13 mouse cellular contexts compared by ENCODE assay signal in the genomic region with DNA sequence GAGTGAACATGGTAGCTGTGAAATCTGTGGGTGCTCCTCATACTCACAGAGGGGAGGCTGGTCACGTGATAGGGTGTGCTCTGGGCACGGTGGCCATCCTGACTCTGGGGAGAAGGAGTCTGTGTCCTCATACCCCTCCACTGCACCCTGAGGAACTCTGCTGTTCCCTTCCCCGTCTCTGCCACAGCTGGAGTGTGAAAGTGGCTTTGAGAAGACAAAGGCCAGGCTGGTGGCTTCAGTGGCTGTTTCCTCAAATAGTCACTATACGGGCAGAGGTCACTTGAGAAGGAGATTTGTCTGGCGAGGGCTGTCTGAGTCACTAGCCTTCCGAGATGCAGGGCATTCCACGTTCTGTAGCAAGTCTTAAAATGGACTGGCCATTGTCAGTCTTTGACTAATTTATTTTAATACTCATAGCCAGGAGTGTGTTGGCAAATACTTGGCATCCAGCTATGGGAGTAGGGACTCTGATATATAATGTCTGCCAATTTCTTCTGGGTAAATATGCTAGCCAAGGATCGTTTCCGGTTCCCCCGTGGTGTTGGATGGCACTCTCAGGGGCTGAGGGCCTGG. TPM values are rescaled to one million over a fixed set of nuclear protein-coding genes. Genes with fewer than 3 reads are reported as not detected.
DNase-seq lines count a peak whose midpoint lies in the region; ATAC-seq and TF ChIP-seq lines count a peak whose summit lies in the region.
"Had no signal": no experiment of that assay in that cellular context is flagged by ENCODE, and none has a peak within 500 bp of the region (broad histone marks: within the 10 kb centered on the region; RNA-seq: fewer than 3 reads in every experiment).

No protein-coding gene starts in this region.

- peaks cover 58 to 75% of the 10 kb centered on the region in 2 experiments for H3K4me1 ChIP-seq in heart, embryonic 14.5 days (ENCODE audit: control insufficient read depth in 2 of 2, insufficient read depth in 2 of 2, low read length in 2 of 2)
- H3K4me1 ChIP-seq in small intestine, adult 2 months (ENCODE audit: control insufficient read depth, insufficient read depth, insufficient read length, low read length), result peaks cover 29% of the 10 kb centered on the region

- no peaks in the 10 kb centered on the region for H3K9me3 ChIP-seq in heart, embryonic 14.5 days (ENCODE audit: control insufficient read depth, low read length)
- H3K9me3 ChIP-seq: hindbrain, embryonic 12.5 days had no signal

- no peaks in the 10 kb centered on the region for H3K36me3 ChIP-seq in heart, embryonic 14.5 days (ENCODE audit: control insufficient read depth, insufficient read depth, low read length)
- no peaks in the 10 kb centered on the region for H3K36me3 ChIP-seq in small intestine, adult 2 months (ENCODE audit: control insufficient read depth, insufficient read depth, low read length)
- H3K36me3 ChIP-seq: hindbrain, embryonic 12.5 days had no signal

- peak; percentile 44 for DNase-seq in layer of hippocampus, adult 9-11 months
- DNase-seq in layer of hippocampus, adult 11-12 months (ENCODE audit: low spot score), result no peak
- DNase-seq in adipocyte (ENCODE audit: low spot score), result peak; percentile 87
- no peak for DNase-seq in urinary bladder, adult 2 months (ENCODE audit: low spot score)
- no peak for DNase-seq in frontal cortex, postnatal 10 days (ENCODE audit: low spot score in 2 of 2)
- DNase-seq: cerebellum, adult 11-12 months; right cerebral cortex, postnatal 4 days; thymus, postnatal 4 days had no signal

- 0 out of 2 replicates have a peak, but pooled peaks have one; percentile 1 for ATAC-seq in heart, embryonic 14.5 days (ENCODE audit: insufficient number of reproducible peaks, insufficient read depth, low FRiP score, low read depth)
- ATAC-seq: forebrain, embryonic 14.5 days had no signal

- no peaks in the 10 kb centered on the region for H3K27me3 ChIP-seq in heart, embryonic 14.5 days (ENCODE audit: control insufficient read depth, insufficient read depth, low read length)
- H3K27me3 ChIP-seq in small intestine, adult 2 months (ENCODE audit: control insufficient read depth, insufficient read depth, low read length), result no peaks in the 10 kb centered on the region

- TF ChIP-seq POLR2A in small intestine, adult 2 months (IDR thresholded peaks at IDR 0.05; ENCODE audit: low read depth, low read length), result no peak

- peak overlapping the region; percentile 14; the same call in 1 of the 2 replicates for H3K9ac ChIP-seq in heart, embryonic 14.5 days (ENCODE audit: low read length)
- H3K9ac ChIP-seq: hindbrain, embryonic 12.5 days; liver, embryonic 14.5 days had no signal

- H3K4me3 ChIP-seq in heart, embryonic 14.5 days (ENCODE audit: control insufficient read depth in 1 of 2, insufficient read depth in 1 of 2, low read depth in 1 of 2, low read length in 2 of 2), result no peak overlapping the region
- H3K4me3 ChIP-seq in small intestine, adult 2 months (ENCODE audit: low read depth, low read length), result no peak overlapping the region
- H3K4me3 ChIP-seq: hindbrain, embryonic 12.5 days had no signal

- 33% methylated on average over 10 of the region's 10 CpGs for WGBS in heart, embryonic 14.5 days
- WGBS in small intestine, adult 2 months, result 24% methylated on average over 10 of the region's 10 CpGs

- 0 out of 2 replicates have a peak overlapping the region, but pooled peaks have one; percentile 9 for H3K4me2 ChIP-seq in heart, embryonic 14.5 days (ENCODE audit: low read length)
- H3K4me2 ChIP-seq: hindbrain, embryonic 12.5 days had no signal

- peak overlapping the region; percentile 54 to 68 for H3K27ac ChIP-seq in heart, embryonic 14.5 days (replicated peaks in 1 of 2; ENCODE audit: control insufficient read depth in 1 of 2, insufficient read depth in 1 of 2, low read depth in 2 of 2, low read length in 2 of 2)
- peak overlapping the region; percentile 25; the same call in 1 of the 2 replicates for H3K27ac ChIP-seq in small intestine, adult 2 months (ENCODE audit: insufficient read depth, low read depth, low read length)
- H3K27ac ChIP-seq: hindbrain, embryonic 12.5 days; liver, embryonic 14.5 days had no signal

- TF ChIP-seq CTCF in small intestine, adult 2 months (IDR thresholded peaks at IDR 0.05; ENCODE audit: extremely low read depth, insufficient read length, insufficient replicate concordance, low read depth, low read length), result no peak

RNA-seq across cellular contexts. Expression of a gene that starts 37.5 kb away (rescaled TPM):
- 4.3 and 4.7 TPM in 2 replicates for polyA plus RNA-seq in heart, embryonic 14.5 days (2014; fragmentation: Nextera tagmentation; extraction: Ambion mirVana)
- 2.0 and 3.1 TPM in 2 replicates for polyA plus RNA-seq in small intestine, adult 2 months (2012; rRNA removed)
- 17.3 and 22.7 TPM in 2 replicates for polyA plus RNA-seq in urinary bladder, adult 2 months (2012; rRNA removed)

Comparison
In these comparisons a context has a peak if more than half of its experiments do, and no peak if none do; other contexts are left out.
1. DNase-seq: peak in layer of hippocampus, adult 9-11 months (single experiment) and adipocyte (single experiment); none in layer of hippocampus, adult 11-12 months (single experiment), urinary bladder, adult 2 months (single experiment) and frontal cortex, postnatal 10 days (0 of 2).